Comparison of ENCODE assay signal across 8 mouse cellular contexts in genomic region chr13:71458061-71458935, GRCm38 (mm10).
DNase-seq lines count a peak whose midpoint lies in the region; ATAC-seq and TF ChIP-seq lines count a peak whose summit lies in the region.

No protein-coding gene starts in this region.

- no peaks in the 10 kb centered on the region; the same call in 1 of the 2 replicates for H3K4me1 ChIP-seq in embryonic fibroblast, embryonic 13.5 days (ENCODE audit: control insufficient read depth, insufficient read depth, low read length)
- peaks cover 10% of the 10 kb centered on the region for H3K4me1 ChIP-seq in heart, embryonic 12.5 days (replicated peaks)
- H3K4me1 ChIP-seq in kidney, embryonic 16.5 days (ENCODE audit: insufficient read depth, low read length) = no peaks in the 10 kb centered on the region
- H3K4me1 ChIP-seq in limb, embryonic 15.5 days = peaks cover 10% of the 10 kb centered on the region; the same call in 1 of the 2 replicates
- H3K4me1 ChIP-seq in neural tube, embryonic 12.5 days = 0 out of 2 replicates have a peak, but pooled peaks cover 3% of the 10 kb centered on the region

- no peak overlapping the region for H3K9ac ChIP-seq in heart, embryonic 12.5 days
- H3K9ac ChIP-seq in kidney, embryonic 16.5 days (replicated peaks; ENCODE audit: low read length) = 0 out of 2 replicates have a peak overlapping the region, but pooled peaks have one; percentile 26
- no peak overlapping the region for H3K9ac ChIP-seq in limb, embryonic 15.5 days
- no peak overlapping the region for H3K9ac ChIP-seq in neural tube, embryonic 12.5 days

- 3% methylated on average over 25 of the region's 25 CpGs for WGBS in heart, embryonic 12.5 days
- WGBS in kidney, embryonic 16.5 days = 4% methylated on average over 25 of the region's 25 CpGs
- 3% methylated on average over 25 of the region's 25 CpGs for WGBS in limb, embryonic 15.5 days
- whole genome bisulfite sequencing in neural tube, embryonic 12.5 days = 4% methylated on average over 25 of the region's 25 CpGs

- peak; percentile 66 for ATAC-seq in heart, embryonic 12.5 days (ENCODE audit: insufficient number of reproducible peaks, low FRiP score)
- ATAC-seq in kidney, embryonic 16.5 days (ENCODE audit: low FRiP score, low TSS enrichment) = peak; percentile 80
- peak; percentile 73 for ATAC-seq in limb, embryonic 15.5 days (ENCODE audit: insufficient number of reproducible peaks, low FRiP score, low TSS enrichment, low read depth)
- ATAC-seq in neural tube, embryonic 12.5 days (ENCODE audit: low FRiP score, low read depth) = peak; percentile 86

- DNase-seq in urinary bladder, adult 18-20 months (ENCODE audit: low spot score in 2 of 2) = peak; percentile 20 to 61
- no peak for DNase-seq in urinary bladder, postnatal 10 days (ENCODE audit: low spot score)
- DNase-seq in urinary bladder, postnatal 4 days (ENCODE audit: low spot score in 2 of 2) = peak; percentile 48 to 72

- no peaks in the 10 kb centered on the region for H3K9me3 ChIP-seq in heart, embryonic 12.5 days (replicated peaks)
- H3K9me3 ChIP-seq in kidney, embryonic 16.5 days (ENCODE audit: low read length) = no peaks in the 10 kb centered on the region
- H3K9me3 ChIP-seq in limb, embryonic 15.5 days = no peaks in the 10 kb centered on the region
- no peaks in the 10 kb centered on the region for H3K9me3 ChIP-seq in neural tube, embryonic 12.5 days

- H3K36me3 ChIP-seq in heart, embryonic 12.5 days = no peaks in the 10 kb centered on the region
- no peaks in the 10 kb centered on the region for H3K36me3 ChIP-seq in kidney, embryonic 16.5 days (ENCODE audit: insufficient read depth, low read length)
- H3K36me3 ChIP-seq in limb, embryonic 15.5 days = no peaks in the 10 kb centered on the region
- H3K36me3 ChIP-seq in neural tube, embryonic 12.5 days = no peaks in the 10 kb centered on the region

- no peak overlapping the region for H3K4me3 ChIP-seq in embryonic fibroblast, embryonic 13.5 days (ENCODE audit: insufficient read depth, low read length)
- H3K4me3 ChIP-seq in heart, embryonic 12.5 days = peak overlapping the region; percentile 35
- H3K4me3 ChIP-seq in kidney, embryonic 16.5 days (ENCODE audit: low read length) = peak overlapping the region; percentile 2; the same call in 1 of the 2 replicates
- H3K4me3 ChIP-seq in limb, embryonic 15.5 days = peak overlapping the region; percentile 8; the same call in 1 of the 2 replicates
- H3K4me3 ChIP-seq in neural tube, embryonic 12.5 days = no peak overlapping the region

- peaks cover 12% of the 10 kb centered on the region; the same call in 1 of the 2 replicates for H3K27me3 ChIP-seq in heart, embryonic 12.5 days (replicated peaks)
- peaks cover 73% of the 10 kb centered on the region for H3K27me3 ChIP-seq in kidney, embryonic 16.5 days (ENCODE audit: insufficient read depth, low read length)
- peaks cover 36% of the 10 kb centered on the region for H3K27me3 ChIP-seq in limb, embryonic 15.5 days
- H3K27me3 ChIP-seq in neural tube, embryonic 12.5 days (replicated peaks) = peaks cover 23% of the 10 kb centered on the region; the same call in 1 of the 2 replicates

- TF ChIP-seq CTCF in embryonic fibroblast, embryonic 13.5 days (IDR thresholded peaks at IDR 0.05; ENCODE audit: borderline replicate concordance, insufficient read depth, low read length) = peak; percentile 85

- peak overlapping the region; percentile 62 for H3K4me2 ChIP-seq in heart, embryonic 12.5 days
- H3K4me2 ChIP-seq in kidney, embryonic 16.5 days (replicated peaks; ENCODE audit: low read depth, low read length) = peak overlapping the region; percentile 28; the same call in 1 of the 2 replicates
- H3K4me2 ChIP-seq in limb, embryonic 15.5 days = peak overlapping the region; percentile 28
- H3K4me2 ChIP-seq in neural tube, embryonic 12.5 days (replicated peaks) = peak overlapping the region; percentile 45

- TF ChIP-seq POLR2A in embryonic fibroblast, embryonic 13.5 days (IDR thresholded peaks at IDR 0.05; ENCODE audit: low read depth, low read length) = no peak

- peak overlapping the region; percentile 46 for H3K27ac ChIP-seq in embryonic fibroblast, embryonic 13.5 days (ENCODE audit: insufficient read depth, low read length)
- no peak overlapping the region for H3K27ac ChIP-seq in heart, embryonic 12.5 days (ENCODE audit: poor library complexity, severe bottlenecking)
- H3K27ac ChIP-seq in kidney, embryonic 16.5 days (ENCODE audit: low read length) = no peak overlapping the region
- H3K27ac ChIP-seq in limb, embryonic 15.5 days = no peak overlapping the region; the same call in 1 of the 2 replicates
- H3K27ac ChIP-seq in neural tube, embryonic 12.5 days = no peak overlapping the region

Comparison
In these comparisons a context has a peak if more than half of its experiments do, and no peak if none do; other contexts are left out.
1. H3K4me3 ChIP-seq: peak in heart, embryonic 12.5 days (single experiment), kidney, embryonic 16.5 days (single experiment) and limb, embryonic 15.5 days (single experiment); none in embryonic fibroblast, embryonic 13.5 days (single experiment) and neural tube, embryonic 12.5 days (single experiment).
2. Peak in every context shown above with its lines, with median percentiles within 50 percentile points of each other: ATAC-seq and H3K4me2 ChIP-seq.